8 mouse cellular contexts compared by ENCODE assay signal in genomic region chr3:7666391-7667142, GRCm38 (mm10).
DNase-seq lines count a peak whose midpoint lies in the region; ATAC-seq and TF ChIP-seq lines count a peak whose summit lies in the region.
"Not testable (repeated sequence)": the region's sequence is repeated elsewhere in the genome, so short reads cannot be mapped to it uniquely, and the experiment has no call there.

No protein-coding gene starts in this region.

- 72% methylated on average over 9 of the region's 9 CpGs for WGBS in embryonic facial prominence, embryonic 14.5 days
- WGBS in intestine, embryonic 15.5 days: 62% methylated on average over 9 of the region's 9 CpGs
- 51% methylated on average over 9 of the region's 9 CpGs for WGBS in kidney, postnatal 0 days
- WGBS in lung, embryonic 14.5 days: 73% methylated on average over 9 of the region's 9 CpGs

- not testable (repeated sequence) for H3K27ac ChIP-seq in embryonic facial prominence, embryonic 14.5 days (replicated peaks; ENCODE audit: low read depth, low read length); intestine, embryonic 15.5 days; kidney, postnatal 0 days; lung, embryonic 14.5 days (ENCODE audit: low read depth)

- H3K9ac ChIP-seq in embryonic facial prominence, embryonic 14.5 days (ENCODE audit: low read depth, low read length); intestine, embryonic 15.5 days; kidney, postnatal 0 days (ENCODE audit: low read depth, low read length); lung, embryonic 14.5 days: not testable (repeated sequence)

- H3K4me1 ChIP-seq in embryonic facial prominence, embryonic 14.5 days (ENCODE audit: control insufficient read depth, insufficient read depth, low read length); intestine, embryonic 15.5 days (replicated peaks); kidney, postnatal 0 days (replicated peaks; ENCODE audit: insufficient read depth, low read length); lung, embryonic 14.5 days (ENCODE audit: insufficient read depth): not testable (repeated sequence)

- not testable (repeated sequence) for H3K9me3 ChIP-seq in embryonic facial prominence, embryonic 14.5 days (ENCODE audit: control insufficient read depth, low read length); intestine, embryonic 15.5 days; kidney, postnatal 0 days (replicated peaks; ENCODE audit: low read length); lung, embryonic 14.5 days (ENCODE audit: low read depth, low read length)

- not testable (repeated sequence) for H3K4me2 ChIP-seq in embryonic facial prominence, embryonic 14.5 days (ENCODE audit: low read depth, low read length); intestine, embryonic 15.5 days (replicated peaks); kidney, postnatal 0 days (ENCODE audit: low read length); lung, embryonic 14.5 days

- not testable (repeated sequence) for H3K4me3 ChIP-seq in embryonic facial prominence, embryonic 14.5 days (ENCODE audit: low read depth, low read length); intestine, embryonic 15.5 days (replicated peaks); kidney, postnatal 0 days (replicated peaks; ENCODE audit: low read depth, low read length); lung, embryonic 14.5 days (ENCODE audit: low read depth, low read length)

- peak; percentile 25 for DNase-seq in embryonic facial prominence, embryonic 14.5 days (ENCODE audit: low spot score)
- DNase-seq in kidney, adult 18-20 months: peak; percentile 39
- peak; percentile 9 for DNase-seq in kidney, postnatal 0 days (ENCODE audit: low spot score)
- peak; percentile 41 to 60 for DNase-seq in kidney, postnatal 36 days
- DNase-seq in lung, embryonic 14.5 days: peak; percentile 30
- peak; percentile 69 for DNase-seq in lung, postnatal 36 days
- peak; percentile 53 for DNase-seq in urinary bladder, postnatal 14 days (ENCODE audit: low spot score)

- H3K27me3 ChIP-seq in embryonic facial prominence, embryonic 14.5 days (replicated peaks; ENCODE audit: control insufficient read depth, insufficient read depth, low read length); intestine, embryonic 15.5 days (replicated peaks); kidney, postnatal 0 days (ENCODE audit: insufficient read depth, low read length); lung, embryonic 14.5 days (ENCODE audit: insufficient read depth, low read length): not testable (repeated sequence)

- ATAC-seq in embryonic facial prominence, embryonic 14.5 days (ENCODE audit: low read depth); kidney, postnatal 0 days (replicated peaks; ENCODE audit: low FRiP score, low read depth); lung, embryonic 14.5 days (ENCODE audit: insufficient read depth): not testable (repeated sequence)
- peak; percentile 78 for ATAC-seq in intestine, embryonic 15.5 days

- not testable (repeated sequence) for H3K36me3 ChIP-seq in embryonic facial prominence, embryonic 14.5 days (ENCODE audit: control insufficient read depth, insufficient read depth, low read length); intestine, embryonic 15.5 days; kidney, postnatal 0 days (ENCODE audit: insufficient read depth, low read length); lung, embryonic 14.5 days (ENCODE audit: insufficient read depth)

- not testable (repeated sequence) for TF ChIP-seq CTCF in kidney, postnatal 0 days (IDR thresholded peaks at IDR 0.05; ENCODE audit: low read depth); lung, embryonic 14.5 days (IDR thresholded peaks at IDR 0.05; ENCODE audit: low read depth)

Comparison
In these comparisons a context has a peak if more than half of its experiments do, and no peak if none do; other contexts are left out.
1. DNase-seq: peak in every context shown above with its lines; median percentile 69 in lung, postnatal 36 days; 53 in urinary bladder, postnatal 14 days; 50 in kidney, postnatal 36 days; 39 in kidney, adult 18-20 months; 30 in lung, embryonic 14.5 days; 25 in embryonic facial prominence, embryonic 14.5 days; 9 in kidney, postnatal 0 days.